Mouse (Mus musculus) cerebellum, adult (tissue): Measurements from ENCODE around the gene Gm3127.
"Not testable (repeated sequence)": the region's sequence is repeated elsewhere in the genome, so short reads cannot be mapped to it uniquely, and the experiment has no call there.

Experiments used
- ATAC-seq: cut with Nextera tagmentation; 2 replicates; pipeline ENCODE4 v1.9.2; 2017; ENCODE audit warnings: mild to moderate bottlenecking, moderate library complexity, mixed read lengths; ENCODE audit not compliant: insufficient number of reproducible peaks, low FRiP score, low TSS enrichment

Gm3127 gene

DNA sequence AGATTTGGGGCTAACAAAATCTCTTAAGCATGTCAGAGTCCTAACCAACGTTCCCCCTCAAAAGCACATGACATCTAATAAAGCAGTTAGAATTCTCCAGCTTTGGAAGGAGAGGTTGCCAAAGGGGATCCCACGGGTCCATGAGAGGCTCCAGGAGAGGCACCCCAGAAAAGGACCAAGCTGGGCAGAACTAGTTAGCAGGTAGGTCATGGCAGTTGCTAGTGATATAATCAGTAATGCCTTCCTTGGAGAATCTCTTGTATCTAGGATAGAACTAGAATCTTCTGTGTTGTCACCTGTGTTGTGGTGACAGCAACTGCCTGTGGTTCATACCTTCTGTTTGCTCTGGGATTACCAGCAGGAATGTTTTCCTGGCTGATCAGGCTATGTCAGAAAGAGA is at the start of gene Gm3127:
Gene Gm3127, plus strand, starts transcription at position 301 of the 400 bp plus-strand sequence.
- not testable (repeated sequence) for ATAC-seq

DNA sequence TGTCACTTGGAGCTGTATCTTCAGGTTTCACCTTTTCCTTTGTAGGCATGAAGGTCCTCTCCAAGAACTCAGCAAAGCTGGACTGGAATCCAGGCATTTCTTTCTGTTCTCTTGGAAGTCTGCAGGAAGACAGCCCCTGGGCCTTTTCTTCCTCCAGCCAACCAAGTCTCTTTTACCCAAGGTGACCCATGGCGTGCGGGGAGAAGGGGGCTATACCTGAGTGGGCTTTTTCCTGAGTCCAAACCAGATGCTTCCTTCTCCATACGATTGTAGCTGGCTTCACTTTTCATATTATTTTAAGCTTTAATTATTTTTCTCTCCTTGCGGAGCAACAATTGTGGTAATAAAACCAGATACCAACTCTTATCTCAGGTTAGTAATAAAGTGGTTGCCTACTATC is 23.2 kb upstream of the Gm3127 start:
- ATAC-seq, result not testable (repeated sequence)

DNA sequence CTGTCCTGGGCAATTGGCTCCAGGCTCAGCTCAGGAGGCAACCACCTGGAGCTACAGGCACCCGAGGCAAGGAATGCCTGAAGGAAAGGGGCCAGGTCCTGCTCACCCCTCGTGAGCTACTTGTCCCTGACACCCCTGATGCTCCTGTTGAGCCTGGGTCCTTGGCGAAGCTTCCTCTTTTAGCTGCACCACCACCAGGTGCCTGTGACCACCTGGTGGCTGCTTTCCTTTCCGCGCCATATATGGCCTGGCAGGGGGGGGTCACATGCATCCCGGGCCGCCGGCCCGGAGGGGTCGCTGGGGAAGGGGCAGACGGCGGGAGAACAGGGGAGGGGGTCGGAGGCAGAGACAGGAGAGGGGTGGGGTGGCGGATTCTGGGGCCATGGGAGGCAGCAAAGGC is 17.2 kb downstream of the Gm3127 start:
- not testable (repeated sequence) for ATAC-seq

DNA sequence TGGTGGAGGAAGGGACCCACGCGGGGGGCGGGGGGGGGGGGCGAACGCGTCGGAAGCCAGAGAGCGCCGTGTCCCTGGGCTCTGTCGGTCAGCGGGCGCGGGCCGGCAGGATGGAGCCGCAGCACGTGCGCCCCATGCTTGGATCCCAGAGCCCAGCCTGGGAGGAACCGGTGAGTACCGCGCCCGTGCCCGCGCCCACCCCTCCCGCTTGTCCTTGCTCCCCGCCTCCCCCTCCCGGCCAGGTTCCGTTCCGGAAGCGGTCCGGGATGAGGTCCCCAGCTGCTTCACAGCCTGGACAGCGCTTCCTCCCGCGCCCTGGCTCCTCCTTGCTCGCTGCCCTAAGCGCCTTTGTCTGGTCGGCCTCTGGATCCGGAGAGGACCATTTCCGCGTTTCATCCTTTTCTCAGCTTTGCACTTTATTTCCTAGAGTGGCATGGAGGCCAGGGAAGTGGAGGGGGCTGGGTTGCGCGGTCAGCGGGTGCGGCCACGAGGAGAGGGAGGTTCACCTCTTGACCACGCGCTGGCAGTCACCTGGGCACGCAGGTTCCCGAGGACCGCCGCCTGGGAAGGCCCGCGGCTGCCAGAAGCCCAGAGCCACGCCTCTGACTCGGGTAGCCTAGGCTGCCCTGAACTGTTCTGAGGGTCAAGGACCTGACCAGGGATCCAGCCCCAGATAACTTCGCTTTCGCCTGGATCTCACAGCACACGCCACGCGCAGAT is 17.8 kb downstream of the Gm3127 start, which contains the start of gene Gm2974:
Gene Gm2974, plus strand, starts transcription at position 86 of the 720 bp plus-strand sequence.
- not testable (repeated sequence) for ATAC-seq

DNA sequence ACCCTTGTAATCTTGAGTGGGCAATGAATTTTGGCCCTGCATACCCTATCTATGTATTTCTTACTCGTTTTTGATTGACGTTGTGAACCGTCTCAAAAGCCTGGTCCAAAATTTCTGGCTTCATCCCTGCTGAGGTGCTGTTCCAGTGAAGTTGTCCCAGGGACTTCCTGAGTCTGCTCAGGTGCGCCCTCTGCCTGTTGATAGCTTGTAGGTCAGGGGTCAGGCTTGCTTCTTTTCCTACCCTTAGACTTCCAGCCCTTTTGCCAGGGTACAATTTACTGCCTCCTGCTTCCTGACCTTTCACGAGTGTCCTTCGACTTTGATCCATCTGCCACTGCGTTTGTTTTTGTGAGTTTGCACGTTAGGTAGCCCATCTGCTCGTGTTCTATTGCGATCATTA is 18.5 kb downstream of the Gm3127 start:
- ATAC-seq, result not testable (repeated sequence)
